Mouse (Mus musculus): ENCODE measurements at regions not wholly inside any gene's neighbourhood (a gene's known extent, or its start where the extent isn't known, plus 50 kb on each side); places are given as distances from the start of the nearest gene placed in this dataset.
"Not testable (repeated sequence)": the region's sequence is repeated elsewhere in the genome, so short reads cannot be mapped to it uniquely, and the experiment has no call there.

DNA sequence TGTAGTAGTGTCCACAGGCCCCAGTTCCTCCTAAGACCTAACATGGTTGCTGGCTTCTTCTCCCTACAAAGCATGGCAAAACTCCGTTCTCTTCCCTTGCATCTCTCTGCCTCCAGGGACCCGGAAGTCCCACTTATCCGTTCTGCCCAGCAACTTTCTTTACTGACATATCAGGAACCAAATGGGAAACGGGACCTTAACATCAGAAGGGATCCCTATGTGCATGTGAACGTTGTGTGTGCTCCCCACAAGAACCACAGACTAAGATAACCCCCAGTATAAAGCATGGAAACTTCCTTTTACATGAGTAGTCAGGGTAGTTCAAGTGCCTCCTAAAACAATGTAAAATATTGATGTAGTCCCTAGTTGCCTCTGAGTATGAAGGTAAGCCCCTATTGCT is 61.6 kb downstream of the Zxdb start:
- DNase-seq: no peak

DNA sequence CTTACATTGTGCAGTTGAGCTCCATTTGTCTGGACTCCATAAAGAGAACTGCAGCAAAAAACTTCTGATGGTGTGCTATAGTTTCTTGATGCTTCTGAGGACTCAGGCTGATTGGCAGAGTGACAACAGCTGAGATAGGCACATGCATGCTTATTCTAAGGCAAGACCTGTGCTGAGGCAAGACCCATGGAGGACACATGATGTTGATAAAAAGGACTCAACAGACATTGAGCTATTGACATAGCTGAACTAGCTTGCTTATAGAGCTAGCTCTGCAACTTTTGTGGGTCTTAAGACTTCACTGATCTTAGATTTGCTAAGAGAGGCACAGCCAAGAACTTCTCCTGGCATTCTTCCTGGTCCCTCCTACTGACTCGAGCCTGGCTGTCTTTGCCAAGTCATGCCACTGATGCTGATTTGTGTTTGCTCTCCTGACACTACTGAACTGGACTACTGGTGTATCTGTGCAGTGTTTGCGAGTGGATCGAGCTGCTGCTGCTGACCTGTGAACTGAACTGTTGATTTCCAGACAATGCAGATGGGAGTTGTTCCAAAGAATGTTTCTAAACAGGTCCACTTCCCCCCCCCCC is 64.1 kb downstream of the Zxdb start:
- no peak for DNase-seq

DNA sequence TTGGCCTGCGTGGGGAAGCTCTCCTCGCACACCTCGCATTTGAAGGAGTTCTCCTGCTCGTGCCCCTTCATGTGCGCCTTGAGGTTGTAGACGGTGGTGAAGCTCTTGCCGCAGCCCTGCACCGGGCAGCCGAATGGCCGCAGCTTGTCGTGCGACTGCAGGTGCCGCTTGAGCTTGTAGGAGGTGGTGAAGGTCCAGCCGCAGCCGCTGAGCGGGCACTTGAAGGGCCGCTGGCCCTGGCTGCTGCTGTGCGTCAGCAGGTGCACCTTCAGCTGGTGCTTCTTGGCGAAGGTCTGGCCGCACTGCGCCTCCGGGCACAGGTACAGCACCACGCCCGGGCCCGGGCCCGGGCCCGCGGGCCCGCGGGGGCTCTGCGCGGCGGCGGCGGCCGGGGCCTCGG is 72.5 kb downstream of the Zxdb start:
- not testable (repeated sequence) for DNase-seq

DNA sequence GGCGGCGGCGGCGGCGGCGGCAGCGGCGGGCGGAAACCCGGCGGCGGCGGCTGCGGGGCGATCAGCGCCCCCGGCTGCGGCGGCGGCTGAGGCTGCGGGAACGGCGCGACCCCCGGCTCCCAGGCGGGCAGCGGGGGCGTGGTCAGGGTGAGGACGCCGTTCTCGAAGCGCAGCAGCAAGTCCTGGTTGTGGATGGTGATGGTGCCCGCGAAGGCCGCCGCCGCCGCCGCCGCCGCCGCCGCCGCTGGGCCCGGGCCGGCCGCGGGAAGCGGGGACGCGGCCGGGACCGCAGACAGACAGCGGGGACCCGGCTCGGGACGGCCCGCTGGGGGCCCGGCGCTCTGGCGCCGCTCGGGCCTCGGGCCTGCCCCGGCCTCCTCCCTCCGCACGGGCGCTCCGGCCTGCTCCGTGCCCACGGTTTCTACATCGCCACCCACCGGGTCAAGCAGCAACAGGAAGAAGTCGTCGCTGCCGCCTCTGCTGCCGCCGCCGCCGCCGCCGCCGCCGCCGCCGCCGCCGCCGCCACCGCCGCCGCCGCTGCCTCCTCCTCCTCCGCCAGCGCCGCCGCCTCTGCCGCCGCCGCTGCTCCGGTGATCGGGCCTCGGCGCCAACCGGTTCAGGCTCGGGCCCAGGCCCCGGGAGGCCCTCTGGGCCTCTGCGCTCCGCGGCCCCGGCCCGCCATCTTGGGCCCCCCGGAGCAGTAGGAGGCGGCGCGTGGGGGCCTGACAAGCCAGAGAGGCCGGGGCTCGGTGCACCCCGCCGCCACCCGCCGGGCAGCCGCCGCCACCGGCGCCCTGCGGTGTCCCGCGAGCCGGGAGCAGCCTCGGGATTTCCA is 73.2 kb downstream of the Zxdb start:
- DNase-seq: not testable (repeated sequence)

DNA sequence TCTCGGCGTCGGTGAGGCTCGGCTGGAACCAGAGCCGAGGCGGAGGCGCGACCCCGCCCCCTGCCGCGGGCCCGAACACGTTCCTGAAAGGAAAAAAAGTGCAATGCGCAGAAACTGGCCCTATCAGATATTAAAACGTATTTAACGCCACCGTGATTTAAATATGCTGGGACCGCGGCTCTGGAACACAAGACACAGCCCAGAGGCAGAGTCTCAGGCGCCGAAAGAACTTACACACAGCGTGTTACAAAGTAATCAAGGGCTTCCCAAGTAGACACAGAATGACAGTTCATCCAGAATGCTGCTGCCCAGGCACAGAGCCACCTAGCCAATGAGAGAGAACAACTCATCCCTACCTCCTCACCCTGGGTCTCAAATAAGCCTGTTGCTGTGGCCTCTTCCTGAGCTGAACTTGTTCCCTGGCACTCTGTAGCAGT is 73.8 kb downstream of the Zxdb start:
- DNase-seq: not testable (repeated sequence)

DNA sequence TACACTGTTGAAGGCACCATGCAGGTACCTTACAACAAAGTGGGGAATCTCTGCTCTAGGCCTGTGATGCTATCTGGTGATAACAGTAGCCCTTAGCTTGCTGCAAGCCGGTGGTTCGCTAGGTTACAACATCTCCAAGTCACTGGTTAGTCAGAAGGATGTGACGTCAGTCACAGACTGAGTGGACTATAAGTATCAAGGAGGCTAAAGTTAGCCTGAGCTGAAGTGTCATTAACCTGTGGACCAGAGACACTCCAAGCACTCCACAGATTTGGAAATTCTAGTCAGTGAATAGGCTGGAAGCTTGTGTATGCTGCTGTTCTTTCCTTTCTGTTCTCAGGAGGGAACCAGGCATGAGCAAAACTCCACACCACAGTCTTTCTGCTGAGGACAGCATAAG is 88.4 kb downstream of the Zxdb start:
- DNase-seq: not testable (repeated sequence)

DNA sequence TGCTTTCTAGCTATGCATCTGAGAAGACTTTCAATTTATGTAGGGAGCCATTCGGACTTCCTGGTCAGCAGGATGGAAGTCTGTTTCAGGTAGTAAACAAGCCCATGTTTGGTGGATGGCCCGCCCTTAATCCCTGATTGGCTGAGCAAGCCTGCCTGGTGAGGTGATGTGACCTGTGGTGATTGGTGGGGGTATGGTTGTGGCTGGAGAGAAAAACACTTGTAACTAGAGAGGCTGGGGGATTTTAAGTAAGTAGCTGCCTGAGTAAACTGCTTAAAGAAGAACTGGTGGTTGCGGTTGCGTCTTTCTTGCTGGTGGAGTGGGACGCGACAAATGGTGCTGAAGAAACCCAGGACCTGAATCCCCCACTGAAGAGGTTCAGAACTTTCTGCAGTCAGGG is 103.2 kb downstream of the Zxdb start:
- DNase-seq: not testable (repeated sequence)

DNA sequence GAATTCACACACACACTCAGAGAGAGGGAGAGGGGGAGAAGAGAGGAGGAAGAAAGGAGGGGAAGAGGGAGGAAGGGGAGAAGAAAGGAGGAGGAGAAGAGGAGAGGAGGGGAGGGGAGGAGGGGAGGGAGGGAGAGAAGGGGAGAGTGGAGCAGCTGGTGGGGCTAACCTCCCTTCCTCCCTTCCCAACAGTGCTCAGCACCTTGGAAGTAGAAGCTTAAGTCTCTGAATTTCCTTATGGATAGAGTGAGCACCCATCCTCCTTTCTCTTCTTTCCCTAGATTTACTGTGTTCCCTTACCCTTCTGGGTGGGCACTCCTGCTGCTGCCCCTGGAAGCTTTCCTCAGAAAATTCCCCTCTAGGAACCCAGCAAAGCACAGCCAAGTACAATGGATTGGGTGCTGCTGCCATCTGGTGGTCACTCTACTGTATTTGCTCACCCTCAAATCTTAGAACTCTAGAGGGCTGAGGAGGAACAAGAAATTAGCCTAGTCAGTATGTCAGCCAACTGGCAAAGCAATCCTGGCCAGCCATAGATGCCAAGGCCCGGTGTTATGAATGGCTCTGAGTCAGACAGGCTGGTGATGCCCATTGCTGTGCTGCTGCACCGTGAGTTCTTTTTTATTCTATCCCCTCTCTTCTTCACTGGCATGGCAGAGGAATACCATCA is 119.9 kb downstream of the Zxdb start:
- not testable (repeated sequence) for DNase-seq

DNA sequence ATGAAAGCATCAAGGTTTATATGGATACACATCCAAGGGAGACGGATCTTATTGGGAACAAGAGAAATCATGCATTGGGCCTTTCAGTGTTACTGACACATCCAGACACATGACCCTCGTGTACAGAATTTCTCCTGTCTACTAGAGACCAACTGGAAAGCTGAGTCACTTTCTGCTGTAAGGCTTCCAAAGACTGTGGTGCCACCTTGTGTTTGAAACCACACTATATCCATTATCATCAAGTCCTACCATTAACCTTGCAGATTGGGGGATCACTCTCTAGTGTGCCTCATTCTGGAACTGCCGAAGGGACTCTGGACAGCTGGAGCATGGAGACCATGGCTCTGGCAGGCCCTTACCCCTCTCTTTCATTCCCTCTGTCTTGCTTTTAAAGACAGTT is 125.2 kb downstream of the Zxdb start:
- not testable (repeated sequence) for DNase-seq

DNA sequence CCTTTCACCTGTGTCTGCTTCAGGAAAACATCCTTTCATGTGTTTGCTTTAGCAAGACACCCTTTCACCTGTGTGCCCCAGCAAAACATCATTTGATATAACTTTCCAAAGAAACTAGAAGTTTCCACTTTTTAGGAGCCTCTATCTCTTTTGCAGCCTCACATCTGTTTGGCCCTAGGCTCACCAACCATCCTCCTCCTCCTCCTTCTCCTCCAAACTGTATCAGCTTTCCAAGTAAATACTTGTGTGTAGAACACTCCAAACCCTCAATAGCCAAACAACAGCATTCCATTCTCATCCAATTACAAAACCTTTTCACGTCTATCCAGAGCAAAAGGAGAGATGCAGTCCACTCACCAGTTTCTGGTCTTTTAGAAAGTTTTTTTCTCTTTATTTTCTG is 133.1 kb downstream of the Zxdb start:
- DNase-seq: no peak

DNA sequence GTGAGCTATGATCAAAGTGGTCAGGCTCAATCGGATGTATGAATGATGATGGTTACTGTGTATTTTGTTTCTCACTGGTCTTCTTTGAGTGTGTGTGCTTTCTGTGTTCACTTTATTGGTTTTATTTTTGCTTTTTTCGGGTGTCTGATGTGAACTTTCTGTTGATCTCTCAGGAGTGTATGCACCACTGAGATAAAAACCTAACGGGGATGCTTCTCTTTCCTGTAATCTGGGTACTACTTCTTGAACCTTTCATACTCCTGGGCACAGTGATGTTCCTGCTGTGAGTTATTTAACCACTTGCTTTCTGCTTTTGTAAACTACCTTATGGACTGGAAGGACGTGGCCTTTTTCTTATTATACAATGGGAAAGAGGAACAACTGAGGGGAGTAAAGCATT is 133.6 kb downstream of the Zxdb start:
- DNase-seq: no peak

DNA sequence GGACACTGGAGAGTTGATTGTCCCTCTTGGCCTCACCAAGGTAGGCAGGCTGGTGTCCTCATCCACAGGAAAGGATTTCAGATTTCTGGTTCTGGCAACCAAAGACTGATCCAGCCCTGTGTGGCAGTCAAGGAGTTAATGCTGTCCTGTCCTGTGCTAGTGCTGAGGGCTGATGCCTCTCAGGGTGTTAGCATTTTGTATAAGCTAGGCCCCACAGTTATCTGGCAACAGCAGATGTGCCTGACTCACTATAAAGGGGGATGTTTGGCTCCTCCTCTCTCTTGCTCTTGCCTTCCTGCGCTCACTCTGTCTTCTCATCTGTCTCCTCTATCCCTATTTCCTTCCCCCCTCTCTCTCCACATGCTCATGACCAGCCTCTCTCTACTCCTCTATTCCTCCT is 138.8 kb downstream of the Zxdb start:
- DNase-seq: no peak

DNA sequence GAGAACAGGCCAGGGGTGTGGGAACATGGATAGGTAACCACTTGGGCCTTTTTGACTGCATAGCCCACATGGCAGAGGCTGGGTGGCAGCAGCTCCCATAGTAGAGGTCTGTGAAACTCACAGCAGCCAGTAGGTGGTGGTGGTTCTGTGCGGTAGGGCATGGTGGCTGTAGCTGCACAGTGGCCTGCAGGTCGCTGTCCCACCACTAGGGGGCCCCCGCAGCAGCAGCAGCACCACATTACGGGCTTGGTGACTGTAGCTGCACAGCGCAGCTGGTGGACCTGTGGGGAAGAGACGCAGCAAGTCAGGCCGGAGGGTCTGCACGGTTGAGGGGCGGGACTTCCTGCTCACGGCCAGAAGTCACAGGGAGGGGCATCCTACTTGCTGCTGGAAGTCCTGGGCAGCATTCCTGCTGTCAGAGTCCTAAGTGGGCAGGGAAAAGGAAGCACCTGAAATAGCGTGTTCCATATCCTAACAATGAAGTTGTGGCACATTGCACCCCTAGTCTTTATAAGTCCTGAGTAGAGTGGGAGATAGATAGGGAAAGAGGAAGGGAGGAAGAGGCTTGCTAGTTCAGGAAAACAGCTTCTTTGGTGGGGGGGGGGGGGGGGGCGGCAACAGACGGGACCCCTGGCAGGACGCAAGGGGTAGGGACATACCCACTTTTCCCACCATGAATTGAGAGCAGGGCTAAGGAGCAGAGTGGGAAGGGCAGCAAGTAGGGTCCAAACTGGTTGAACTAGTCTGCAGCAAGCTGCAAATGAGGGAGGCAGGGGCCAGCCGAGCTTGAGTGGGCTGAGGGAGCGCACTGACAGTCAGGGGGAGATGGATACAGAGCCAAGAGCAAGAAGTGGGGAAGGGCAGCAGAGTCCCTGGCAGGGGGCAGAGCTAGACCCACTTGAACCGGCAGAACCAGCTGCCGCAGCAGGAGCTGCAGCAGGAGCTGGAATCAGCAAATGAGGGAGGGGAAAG is 141.4 kb downstream of the Zxdb start:
- peak; percentile 95 to 96 for DNase-seq

DNA sequence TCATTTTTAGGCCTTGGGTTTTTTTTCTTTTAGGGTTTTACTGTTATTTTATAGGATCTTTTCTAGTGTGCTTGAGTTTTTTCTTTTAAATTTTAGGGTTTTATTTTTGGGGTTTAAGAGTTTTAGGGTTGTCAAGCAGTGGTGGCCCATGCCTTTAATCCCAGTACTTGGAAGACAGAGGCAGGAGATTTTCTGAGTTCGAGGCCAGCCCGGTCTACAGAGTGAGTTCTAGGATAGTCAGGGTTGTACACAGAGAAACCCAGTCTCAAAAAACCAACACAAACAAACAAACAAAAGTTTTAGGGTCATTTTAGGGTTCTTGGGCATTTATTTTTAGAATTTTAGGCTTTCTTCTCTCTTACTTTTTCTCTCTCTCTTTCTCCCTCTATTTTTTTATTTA is 142.9 kb downstream of the Spin4 start:
- not testable (repeated sequence) for DNase-seq
